Mouse (Mus musculus): ENCODE data around the gene Uchl4.
"Not testable (repeated sequence)": the region's sequence is repeated elsewhere in the genome, so short reads cannot be mapped to it uniquely, and the experiment has no call there.

Uchl4 gene

DNA sequence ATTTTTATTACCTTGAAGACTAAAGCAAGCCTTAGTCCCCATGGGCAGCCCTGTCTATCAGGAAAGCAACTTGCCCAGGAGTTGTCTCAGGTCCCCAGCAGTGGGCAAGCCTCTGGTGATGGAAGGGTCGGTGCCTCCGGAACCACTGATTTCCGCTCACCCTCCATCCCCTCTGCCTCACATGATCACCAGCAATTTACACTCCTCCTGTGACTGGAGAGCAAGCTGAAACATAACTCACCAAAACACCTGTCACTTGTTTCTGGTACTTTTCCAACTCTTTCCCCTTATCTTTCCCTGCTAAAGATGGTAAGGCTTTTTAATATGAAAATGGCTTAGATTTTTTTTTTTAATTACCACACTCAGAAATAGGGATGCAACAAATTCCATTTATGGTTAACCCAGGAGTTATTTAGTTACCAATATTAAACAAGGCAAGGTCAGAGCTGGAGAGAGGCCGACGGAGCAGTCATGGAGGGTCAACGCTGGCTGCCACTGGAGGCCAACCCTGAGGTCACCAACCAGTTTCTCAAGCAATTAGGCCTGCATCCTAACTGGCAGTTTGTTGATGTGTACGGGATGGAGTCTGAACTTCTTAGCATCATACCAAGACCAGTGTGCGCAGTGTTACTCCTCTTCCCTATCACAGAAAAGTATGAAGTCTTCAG is at the start of gene Uchl4:
Gene Uchl4 (plus strand): TSS at position 434 of the 668 bp plus-strand sequence.
- no peak for DNase-seq (ENCODE audit: low read depth, low spot score)

DNA sequence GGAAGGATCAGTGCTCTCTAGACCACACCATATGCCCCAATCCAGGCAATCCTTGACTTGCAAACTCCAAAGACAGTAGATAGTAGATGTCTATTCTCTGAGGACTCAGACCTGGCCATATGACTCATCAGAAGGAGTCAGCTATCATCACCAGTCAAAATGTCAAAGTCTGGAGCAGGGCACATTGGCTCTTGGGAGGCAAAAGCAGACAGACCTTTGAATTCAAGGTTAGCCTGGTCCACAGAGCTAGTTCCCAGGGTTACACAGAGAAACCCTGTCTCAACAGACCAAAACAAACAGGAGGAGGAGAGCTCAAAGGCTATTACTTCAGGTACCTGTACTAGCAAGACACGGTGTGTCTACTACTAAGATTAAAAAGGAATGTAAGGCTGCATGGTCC is 41.1 kb upstream of the Uchl4 start:
- no peak for DNase-seq (ENCODE audit: low read depth, low spot score)

DNA sequence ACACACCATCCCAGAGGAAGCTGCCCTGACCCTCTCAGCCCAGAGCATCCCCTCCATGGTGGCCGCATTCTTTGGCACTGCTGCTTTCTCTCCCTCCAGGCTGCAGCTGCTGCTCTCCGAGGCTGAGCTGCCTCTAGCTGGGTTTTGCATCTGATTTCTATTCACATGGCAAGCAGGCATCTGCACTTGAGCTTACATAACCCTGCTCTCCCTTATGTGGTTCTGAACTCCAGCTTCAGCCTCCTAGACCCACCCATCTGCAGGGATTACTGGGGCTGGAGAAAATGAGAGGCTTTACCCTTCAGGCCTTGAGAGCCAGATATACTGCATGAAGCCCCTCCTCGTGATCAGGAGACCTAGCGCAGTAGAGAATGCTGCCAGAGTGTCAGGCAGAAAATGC is 39.4 kb upstream of the Uchl4 start:
- peak; percentile 30 for DNase-seq (ENCODE audit: low read depth, low spot score)

DNA sequence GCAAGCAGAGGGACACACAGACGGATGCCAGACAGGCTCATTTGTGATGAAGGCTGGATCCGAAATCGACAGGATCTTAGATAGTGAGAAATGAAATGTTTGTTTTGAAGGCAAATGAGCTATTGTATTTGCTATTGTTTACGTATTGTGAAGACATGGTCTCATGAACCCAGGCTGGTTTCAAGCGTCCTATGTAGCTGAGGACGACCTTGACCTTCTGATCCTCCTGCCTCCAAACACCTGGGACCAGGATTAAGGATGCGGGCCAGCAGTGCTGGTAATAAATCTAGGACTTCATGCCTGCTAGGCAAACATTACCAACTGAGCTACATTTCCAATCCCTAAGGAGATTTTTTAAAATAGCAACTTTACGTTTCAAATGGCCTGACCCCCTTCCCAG is 37.5 kb upstream of the Uchl4 start:
- no peak for DNase-seq (ENCODE audit: low read depth, low spot score)

DNA sequence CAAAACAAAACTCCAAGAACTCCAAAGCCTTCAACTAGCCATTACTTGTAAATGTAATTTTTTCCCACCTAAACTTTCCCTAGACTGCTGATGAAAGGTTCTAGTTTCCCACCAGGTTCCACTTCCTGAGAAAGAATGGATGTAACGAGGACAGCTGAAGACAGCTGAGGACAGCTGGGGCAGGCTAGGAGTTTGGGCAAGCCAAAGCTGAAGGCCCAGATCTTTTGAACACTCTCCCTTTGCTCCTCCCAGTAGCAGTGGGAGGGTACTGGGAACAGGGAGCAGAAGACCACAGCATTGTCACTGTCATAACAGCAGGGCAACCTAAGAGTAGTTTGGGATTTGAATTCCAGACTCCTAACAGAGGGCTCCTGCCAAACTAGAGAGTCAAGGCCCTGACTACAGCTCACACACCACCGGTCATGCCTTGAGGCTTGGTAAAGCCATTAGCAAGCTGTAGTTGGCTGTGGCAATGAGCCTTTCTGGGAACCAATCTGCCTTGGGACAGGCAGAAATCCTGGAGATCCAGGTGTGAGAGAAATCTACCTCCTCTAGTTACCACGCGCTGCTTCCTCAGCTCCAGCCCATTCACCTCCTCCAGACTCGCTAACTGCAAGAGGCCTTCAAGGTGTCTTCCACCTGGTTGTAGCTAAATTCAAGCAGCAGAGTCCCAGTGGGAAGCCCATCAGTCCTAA is 36.8 kb upstream of the Uchl4 start:
- DNase-seq (ENCODE audit: low read depth, low spot score) = no peak

DNA sequence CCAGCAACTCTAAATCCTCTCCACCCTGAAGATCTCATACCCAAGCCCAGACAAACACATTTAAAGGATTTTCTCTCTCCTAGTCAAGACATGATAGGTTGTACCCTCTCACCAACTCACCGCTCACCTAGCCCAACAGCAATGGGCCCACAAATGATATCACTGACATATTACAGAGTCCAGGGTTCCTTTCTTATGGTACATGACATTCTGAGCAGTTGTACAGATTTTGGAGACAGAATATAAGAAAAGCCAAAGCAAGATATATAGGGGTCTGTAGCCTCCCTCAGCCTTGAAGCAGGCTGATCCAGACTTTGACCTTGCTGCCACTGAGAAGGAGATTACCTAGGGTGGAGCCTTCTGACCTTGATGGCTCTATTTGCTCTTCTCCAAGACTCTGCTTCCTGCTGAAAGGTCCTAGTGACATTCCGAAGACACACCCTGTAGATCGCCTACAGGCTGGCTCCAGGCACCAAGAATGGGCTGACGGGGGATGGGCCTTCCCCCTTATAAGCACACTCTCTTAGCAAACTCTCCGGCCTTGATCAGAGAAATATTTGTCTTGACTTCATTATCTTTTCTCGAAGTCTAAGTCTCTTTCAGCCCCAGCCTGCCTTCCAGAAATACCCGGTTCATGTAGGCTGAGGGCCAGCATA is 36.1 kb upstream of the Uchl4 start:
- DNase-seq (ENCODE audit: low read depth, low spot score) = not testable (repeated sequence)

DNA sequence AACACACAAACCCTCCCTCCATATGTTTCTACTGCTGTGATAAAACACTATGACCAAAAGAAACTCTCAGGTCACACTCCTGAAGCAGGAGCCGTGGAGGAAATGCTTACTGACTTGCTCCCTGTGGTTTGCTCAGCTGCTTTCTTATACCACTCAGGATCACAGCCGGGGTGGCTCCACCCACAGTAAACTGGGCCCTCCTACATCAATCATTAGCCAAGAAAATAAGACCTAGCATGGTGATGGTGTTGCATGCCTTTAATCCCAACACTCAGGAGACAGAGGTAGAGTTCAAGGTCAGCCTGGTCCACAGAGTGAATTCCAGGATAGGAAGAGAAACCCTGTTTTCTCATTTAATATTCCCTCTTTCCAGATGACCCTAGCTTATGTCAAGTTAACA is 35.1 kb upstream of the Uchl4 start:
- no peak for DNase-seq (ENCODE audit: low read depth, low spot score)

DNA sequence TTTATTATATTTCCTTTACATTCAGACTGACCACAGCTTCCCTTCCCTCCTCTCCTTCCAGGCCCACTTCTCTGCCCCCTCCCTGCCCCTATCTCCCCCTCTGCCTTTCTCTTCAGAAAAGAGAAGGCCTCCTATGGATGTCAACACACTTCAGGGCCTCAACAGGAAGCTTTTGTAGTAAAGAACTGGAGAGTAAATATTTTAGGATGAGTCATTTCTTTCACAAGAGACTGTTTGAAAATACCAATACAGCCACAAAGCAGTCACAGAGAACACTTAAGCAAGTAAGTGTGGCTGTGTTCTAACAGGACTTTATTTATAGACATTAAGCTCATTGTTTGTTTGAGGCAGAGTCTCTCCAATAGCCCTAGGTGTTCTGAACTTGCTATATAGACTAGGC is 32.7 kb upstream of the Uchl4 start:
- DNase-seq (ENCODE audit: low read depth, low spot score) = no peak

DNA sequence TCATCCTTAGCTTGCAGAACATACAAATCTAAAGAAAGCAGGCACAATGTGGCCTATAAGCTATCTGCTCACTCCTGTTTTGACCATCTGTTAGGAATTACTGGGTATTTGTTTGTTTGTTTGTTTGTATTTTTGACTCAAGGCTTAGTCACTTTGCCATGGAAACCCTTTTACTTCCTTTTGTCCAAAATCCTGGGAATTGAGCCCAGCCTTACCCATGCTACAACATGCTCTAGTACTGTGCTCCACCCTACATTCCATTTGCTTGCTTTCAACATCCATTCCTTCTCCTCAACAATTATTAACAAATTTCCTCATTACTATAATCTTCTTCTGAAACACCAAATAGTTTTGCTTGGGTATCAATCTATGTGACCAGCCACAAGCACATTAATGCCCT is 32.1 kb upstream of the Uchl4 start:
- no peak for DNase-seq (ENCODE audit: low read depth, low spot score)

DNA sequence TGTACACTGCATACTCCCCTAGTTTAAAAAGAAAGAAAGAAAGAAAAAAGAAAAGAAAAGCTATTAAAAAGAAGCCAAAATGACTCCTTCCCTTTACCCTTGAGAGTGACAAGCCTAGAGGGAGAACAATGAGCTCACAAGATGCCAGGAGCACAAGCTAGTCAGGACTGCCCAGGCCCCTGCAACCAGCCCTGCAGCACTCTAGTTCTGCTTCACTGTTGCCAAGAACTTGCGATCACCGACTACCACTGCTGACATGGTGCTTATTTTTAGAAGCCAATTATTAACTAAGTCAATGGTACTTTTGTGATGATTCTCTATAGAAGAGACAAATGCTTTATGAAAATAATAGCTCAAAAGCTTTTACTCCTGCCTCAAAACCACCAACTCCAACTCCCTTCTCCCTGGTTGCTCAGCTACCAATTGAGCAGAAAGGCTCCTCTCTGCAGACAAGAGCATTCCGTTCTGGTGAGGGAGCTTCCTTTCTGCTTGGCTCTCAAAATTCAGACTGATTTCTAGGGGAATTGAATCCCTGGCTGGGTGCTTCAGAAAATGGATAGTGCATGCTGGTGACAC is 27.4 kb upstream of the Uchl4 start:
- no peak for DNase-seq (ENCODE audit: low read depth, low spot score)

DNA sequence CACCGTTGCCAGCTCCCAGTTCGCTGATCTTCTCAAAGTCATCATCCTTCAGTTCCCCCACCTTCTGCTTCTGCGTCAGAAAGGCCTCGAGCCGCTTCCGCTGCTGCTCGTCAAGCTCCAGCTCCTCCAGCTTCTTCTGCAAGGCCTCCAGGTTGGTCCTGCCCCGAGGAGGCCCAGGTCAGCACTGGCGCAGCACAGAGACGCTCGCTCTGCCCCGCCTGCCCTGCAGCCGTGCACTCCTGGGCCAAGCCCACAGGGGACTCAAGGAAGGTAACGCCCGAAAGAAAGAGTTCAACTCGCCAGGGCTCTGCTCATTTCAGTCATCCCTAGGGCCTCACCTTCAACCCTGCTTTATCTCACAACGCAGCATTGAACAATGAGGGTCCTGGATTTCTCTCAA is 20.5 kb upstream of the Uchl4 start:
- DNase-seq (ENCODE audit: low read depth, low spot score) = no peak

DNA sequence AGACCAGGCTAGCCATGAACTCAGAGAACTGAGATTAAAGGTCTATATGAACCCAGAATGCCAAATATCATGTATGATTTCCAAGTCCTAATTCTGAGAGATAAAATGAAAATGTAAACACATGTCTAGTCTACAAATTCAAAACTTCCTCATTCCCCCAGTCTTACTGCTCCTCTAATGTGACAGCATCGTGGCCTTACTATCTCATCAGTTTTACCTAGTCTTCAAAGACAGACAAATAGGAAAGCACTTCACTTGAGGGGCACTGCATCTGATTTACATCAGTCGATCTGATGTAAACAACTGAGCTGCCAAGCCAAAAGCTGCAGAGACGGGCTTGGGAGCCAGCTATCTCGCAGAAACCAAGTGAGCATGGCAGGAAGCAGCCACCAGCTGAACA is 18.9 kb upstream of the Uchl4 start:
- DNase-seq (ENCODE audit: low read depth, low spot score) = no peak

DNA sequence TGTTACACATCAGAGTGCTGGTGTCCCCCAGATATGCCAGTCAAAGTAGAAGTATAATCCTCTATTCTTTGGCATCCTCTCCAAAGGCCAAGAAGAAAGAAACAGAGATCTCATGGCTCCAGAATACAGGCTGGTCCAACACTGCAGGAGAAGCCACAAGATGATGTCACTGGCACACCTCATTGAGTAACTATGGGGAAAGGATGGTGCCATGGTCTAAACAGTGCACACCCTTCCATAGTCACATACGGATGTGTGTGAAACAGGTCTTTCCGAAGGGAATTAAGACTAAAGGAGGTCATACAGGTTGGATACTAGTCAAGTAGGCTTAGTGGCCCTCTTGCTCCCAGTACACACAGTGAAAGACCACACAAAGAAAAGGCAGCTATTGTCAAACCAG is 18.4 kb upstream of the Uchl4 start:
- DNase-seq (ENCODE audit: low read depth, low spot score) = no peak

DNA sequence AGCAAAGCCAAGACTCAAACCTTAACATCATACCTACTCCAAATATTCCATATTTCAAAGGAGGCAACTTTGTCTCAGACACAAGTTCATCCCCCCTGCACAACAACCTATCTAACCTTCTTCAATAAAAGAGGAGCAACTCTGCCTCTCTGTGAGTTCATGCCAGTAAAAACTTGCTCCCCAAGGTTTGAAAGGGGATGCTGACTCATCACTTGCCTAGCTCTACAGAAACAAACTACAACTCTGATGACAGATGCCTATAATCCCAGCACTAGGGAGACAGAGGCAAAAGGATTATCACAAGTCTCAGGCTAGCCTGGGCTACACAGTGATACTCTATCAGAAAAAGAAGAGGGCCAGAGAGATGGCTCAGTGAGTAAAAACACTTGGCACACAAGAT is 17.1 kb upstream of the Uchl4 start:
- DNase-seq (ENCODE audit: low read depth, low spot score) = no peak

DNA sequence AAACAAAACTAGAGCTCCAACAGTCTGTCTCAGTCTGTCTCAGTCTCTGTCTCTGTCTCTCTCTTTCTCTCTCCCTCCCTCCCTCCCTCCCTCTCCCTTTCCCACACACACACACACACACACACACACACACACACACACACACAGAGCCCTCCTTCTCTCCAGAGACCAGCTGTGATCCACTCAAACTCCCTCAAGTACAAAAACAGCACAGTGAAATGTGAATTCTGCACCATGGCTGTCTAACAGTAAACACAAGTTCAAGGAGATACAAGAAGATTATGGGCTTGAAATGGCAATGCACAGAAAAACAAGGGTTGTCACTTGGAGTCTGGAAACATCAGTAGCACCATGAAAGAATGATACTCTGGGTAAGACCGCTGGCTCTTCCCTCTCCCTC is 15.7 kb upstream of the Uchl4 start:
- DNase-seq (ENCODE audit: low read depth, low spot score) = no peak

DNA sequence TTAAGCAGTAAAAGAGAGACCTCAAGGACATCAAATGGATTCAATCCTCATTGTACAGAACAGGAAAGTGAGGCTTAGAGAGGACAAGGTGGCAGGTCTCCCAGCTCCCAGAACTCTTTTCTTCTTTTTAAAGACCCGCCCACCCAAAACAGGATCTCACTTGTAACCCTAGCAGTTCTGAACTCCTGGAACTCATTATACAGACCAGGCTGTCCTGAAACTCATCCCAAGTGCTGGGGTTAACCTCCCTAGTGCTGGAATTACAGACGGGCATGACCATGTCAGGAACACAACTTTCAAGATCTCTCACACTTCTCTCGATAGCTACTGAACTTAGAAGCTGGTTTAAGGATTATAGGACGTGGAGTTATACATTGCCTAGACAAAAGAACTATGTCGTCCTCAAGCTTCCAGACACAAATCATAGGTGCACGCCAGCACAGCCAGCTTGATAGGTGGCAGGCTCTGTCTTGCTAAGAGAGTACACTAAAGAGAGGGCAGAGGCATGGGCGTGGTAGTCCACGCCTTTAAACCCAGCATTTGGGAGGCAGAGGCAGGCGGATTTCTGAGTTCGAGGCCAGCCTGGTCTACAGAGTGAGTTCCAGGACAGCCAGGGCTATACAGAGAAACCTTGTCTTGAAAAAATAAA is 15.1 kb upstream of the Uchl4 start:
- no peak for DNase-seq (ENCODE audit: low read depth, low spot score)

DNA sequence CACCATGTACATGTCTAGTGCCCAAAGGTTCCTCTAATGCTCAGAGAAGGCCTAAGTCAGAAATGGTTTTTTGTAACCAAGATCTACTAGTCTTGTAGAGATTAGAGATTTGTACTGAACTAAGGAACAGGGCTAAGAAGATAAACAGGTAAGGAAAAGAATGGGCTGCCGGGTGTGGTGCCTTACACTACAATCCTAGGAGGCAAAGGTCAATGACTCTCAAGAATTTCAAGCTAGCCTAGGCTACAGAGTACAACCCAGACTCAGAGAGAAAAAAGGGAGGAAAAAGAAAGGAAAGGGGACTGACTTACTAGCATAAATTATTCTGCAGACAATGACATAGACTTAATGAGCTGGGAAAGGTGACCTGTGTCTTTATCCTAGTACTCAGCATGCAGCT is 14.4 kb upstream of the Uchl4 start:
- DNase-seq (ENCODE audit: low read depth, low spot score) = no peak

DNA sequence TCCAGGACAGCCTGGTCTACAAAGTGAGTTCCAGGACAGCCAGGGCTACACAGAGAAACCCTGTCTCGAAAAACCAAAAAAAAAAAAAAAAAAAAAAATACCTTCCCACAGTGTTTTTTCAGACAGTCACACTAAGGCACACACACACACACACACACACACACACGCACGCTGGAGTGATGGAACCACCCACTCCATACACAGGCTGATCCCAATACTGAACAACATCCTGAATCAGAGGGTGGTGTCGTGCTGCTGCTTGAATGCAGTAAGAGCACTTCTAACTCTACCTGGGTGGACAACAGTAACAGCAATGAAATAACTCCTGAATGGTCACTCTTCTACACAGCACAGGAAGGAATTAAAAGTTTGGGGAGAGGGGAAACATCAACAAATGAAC is 13.5 kb upstream of the Uchl4 start:
- DNase-seq (ENCODE audit: low read depth, low spot score) = no peak

DNA sequence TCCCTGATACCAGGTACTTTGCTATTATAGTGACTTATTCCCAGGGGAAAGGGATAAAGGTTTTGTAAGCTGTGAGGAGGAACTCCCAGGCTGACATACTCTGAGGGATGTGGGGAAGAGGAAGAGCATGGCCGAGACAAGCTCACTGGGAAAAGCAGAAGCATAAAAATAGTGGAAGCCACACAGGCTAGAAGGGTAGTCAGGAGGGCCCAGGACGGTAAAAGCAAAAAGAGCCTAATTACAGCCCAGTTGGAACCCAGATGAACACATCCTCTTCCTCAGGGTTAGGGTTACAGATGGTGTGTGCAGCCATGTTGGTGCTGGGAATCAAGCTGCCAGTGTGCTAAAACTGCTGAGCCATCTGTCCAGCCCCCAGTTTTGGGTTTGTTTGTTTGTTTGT is 12.9 kb upstream of the Uchl4 start:
- DNase-seq (ENCODE audit: low read depth, low spot score) = no peak

DNA sequence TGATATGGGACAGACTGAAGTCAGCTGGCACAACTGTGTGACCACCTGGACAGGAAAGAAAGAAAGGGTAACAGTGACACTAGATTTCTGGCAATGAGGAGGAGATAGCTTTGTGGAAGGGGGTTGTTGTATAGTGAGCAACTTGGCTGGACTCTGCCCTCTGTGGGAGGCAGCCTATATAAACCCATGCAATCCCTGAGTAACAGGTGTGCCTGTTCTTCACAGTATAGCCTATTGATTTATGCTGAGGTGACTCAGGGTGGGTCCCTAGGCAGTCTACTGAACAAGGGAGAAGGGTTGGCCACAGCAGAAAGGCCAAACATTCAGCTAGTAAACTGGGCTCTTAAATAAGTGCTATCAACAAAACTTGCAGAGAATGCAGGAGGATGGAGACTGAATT is 9.2 kb upstream of the Uchl4 start:
- no peak for DNase-seq (ENCODE audit: low read depth, low spot score)

DNA sequence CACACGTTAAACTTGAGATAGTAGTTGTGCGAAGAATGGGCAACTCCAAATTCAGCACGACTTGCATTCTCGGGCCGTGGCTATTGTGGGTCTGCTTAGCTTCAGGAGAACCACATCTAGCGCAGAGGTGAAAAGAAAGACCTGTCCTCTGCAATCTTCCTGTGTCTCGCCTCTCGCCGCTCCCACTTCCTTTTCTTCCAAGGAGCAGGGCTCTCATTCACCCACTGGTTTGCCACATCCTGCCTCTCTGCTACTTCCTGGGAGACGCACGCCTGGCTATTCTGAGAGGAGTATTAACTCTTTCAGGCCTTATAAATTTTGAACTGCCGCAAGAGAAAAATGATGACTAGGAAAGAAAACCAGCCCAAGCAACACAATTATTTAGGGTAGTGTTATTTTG is 7.3 kb upstream of the Uchl4 start:
- no peak for DNase-seq (ENCODE audit: low read depth, low spot score)

DNA sequence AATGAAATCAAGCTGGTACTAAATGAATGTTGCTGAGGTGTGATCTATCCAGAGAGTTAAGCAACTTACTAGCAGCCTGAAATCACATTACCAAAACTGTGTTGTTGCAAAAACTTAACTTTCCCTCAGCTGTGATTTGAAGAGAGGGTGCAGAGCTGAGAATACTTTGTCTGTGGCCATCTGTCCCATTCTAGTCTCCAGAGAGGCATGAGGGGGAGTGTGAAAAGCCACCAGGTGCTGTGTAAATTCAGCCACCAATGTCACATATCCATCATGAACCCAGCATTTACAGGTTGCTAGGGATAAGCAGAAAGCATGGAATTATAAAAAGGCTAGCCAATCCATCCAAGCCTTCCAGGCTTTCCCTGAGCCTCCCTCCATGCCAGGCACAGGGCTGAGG is 6.0 kb upstream of the Uchl4 start:
- DNase-seq (ENCODE audit: low read depth, low spot score) = no peak
